Mouse (Mus musculus) limb, embryonic 12.5 days (tissue): Measurements from ENCODE around the gene Dennd5b. TPM values are rescaled to one million over a fixed set of nuclear protein-coding genes. Genes with fewer than 3 reads are reported as not detected.

Experiments
- ATAC-seq: fragments of 200-750 bp; cut with Nextera tagmentation; 2 replicates; pipeline ENCODE4 v1.8.0; 2017; ENCODE audit warnings: low read depth, moderate TSS enrichment; ENCODE audit not compliant: insufficient number of reproducible peaks, insufficient read depth, low FRiP score, low TSS enrichment
- H3K27ac ChIP-seq: fragments of 300-500 bp; sonication (generic); 2 replicates; pipeline ENCODE4 v1.5.1; 2016; ENCODE audit warnings: mild to moderate bottlenecking, moderate library complexity
- H3K27me3 ChIP-seq: fragments of 300-500 bp; sonication (generic); 2 replicates; pipeline ENCODE4 v1.6.1; 2016; ENCODE audit warnings: mild to moderate bottlenecking, moderate library complexity
- H3K36me3 ChIP-seq: fragments of 300-500 bp; sonication (generic); 2 replicates; pipeline ENCODE4 v1.6.1; 2016; ENCODE audit warnings: mild to moderate bottlenecking, moderate library complexity
- H3K4me1 ChIP-seq: fragments of 300-500 bp; sonication (generic); replicated peaks from 2 replicates; pipeline ENCODE4 v1.6.1; 2016
- H3K4me2 ChIP-seq: fragments of 300-500 bp; sonication (generic); 2 replicates; pipeline ENCODE4 v1.6.1; 2016; ENCODE audit warnings: mild to moderate bottlenecking, moderate library complexity
- H3K4me3 ChIP-seq: fragments of 300-500 bp; sonication (generic); replicated peaks from 2 replicates; pipeline ENCODE4 v1.5.1; 2016; ENCODE audit warnings: mild to moderate bottlenecking
- H3K9ac ChIP-seq: fragments of 300-500 bp; sonication (generic); replicated peaks from 2 replicates; pipeline ENCODE4 v1.6.1; 2016; ENCODE audit warnings: mild to moderate bottlenecking, moderate library complexity
- H3K9me3 ChIP-seq: fragments of 300-500 bp; sonication (generic); 2 replicates; pipeline ENCODE4 v1.6.1; 2016; ENCODE audit warnings: mild to moderate bottlenecking, moderate library complexity
- WGBS: fragments of 180-500 bp; shearing (Covaris S2); methylation state at CpG from one replicate; pipeline ENCODE4 v1.1.7; 2016; 5-methylcytosine and 5-hydroxymethylcytosine counted together
- polyA plus RNA-seq: library from polyadenylated mRNA; unstranded; fragments of >200 nt; fragmentation: Nextera tagmentation; extraction: Ambion mirVana; gene quantifications from 2 replicates; pipeline ENCODE4 v1.2.1, GENCODE M21; 2016

The Dennd5b gene
- polyA plus RNA-seq, 1 experiment from 2014 or later = 8.2 TPM

GRCm38 (mm10) chr6:149070592-149071124 lies 30.8 kb downstream of the Dennd5b start:
- Histone ChIP-seq H3K36me3 (peaks cover 12% of the 10 kb centered on the region; the same call in 1 of the 2 replicates), H3K4me3 (no peak overlapping the region), H3K9me3 (no peaks in the 10 kb centered on the region), H3K27me3 (no peaks in the 10 kb centered on the region), H3K4me2 (no peak overlapping the region), H3K27ac (no peak overlapping the region), H3K9ac (no peak overlapping the region), H3K4me1 (no peaks in the 10 kb centered on the region)
- WGBS = 83% methylated on average over 4 of the region's 4 CpGs
- ATAC-seq = no peak

- H3K9me3 ChIP-seq = no peaks in the 10 kb centered on the region
- H3K9ac ChIP-seq = no peak overlapping the region
- no peak overlapping the region for H3K27ac ChIP-seq
- H3K27me3 ChIP-seq = no peaks in the 10 kb centered on the region
- H3K4me3 ChIP-seq = no peak overlapping the region
- H3K4me2 ChIP-seq = no peak overlapping the region
- no peaks in the 10 kb centered on the region for H3K4me1 ChIP-seq
- peaks cover 6% of the 10 kb centered on the region; the same call in 1 of the 2 replicates for H3K36me3 ChIP-seq
- no peak for ATAC-seq
Observed at GRCm38 (mm10) chr6:149063382-149063781, 38.1 kb downstream of the Dennd5b start.

GRCm38 (mm10) chr6:149060670-149061387 lies 40.7 kb downstream of the Dennd5b start:
- Histone ChIP-seq H3K4me1 (no peaks in the 10 kb centered on the region), H3K27me3 (no peaks in the 10 kb centered on the region), H3K27ac (no peak overlapping the region), H3K4me3 (no peak overlapping the region), H3K36me3 (no peaks in the 10 kb centered on the region), H3K9ac (no peak overlapping the region), H3K4me2 (no peak overlapping the region), H3K9me3 (no peaks in the 10 kb centered on the region)
- no peak for ATAC-seq
- 86% methylated on average over 5 of the region's 5 CpGs for WGBS

DNA sequence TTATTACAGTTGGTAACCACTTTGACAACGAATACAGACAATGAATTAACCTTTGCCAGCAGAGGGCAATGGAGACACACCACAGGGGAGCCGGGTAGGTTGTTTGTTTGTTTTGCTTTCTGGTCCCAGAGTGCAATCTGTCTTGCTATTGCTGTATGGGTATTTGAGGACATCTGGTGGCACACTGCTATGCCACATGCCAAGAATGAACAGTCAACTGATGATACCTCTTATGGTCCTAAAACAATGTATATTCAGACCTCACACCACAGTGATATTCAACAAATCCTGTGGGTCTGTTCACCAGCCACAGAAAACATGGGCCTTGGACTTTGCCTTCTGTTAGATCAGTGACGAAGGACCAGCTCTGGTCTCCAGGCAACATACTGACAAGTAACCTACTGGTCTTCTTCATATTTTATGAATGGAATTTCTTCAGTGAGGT lies 43.5 kb downstream of the Dennd5b start:
- Histone ChIP-seq H3K9ac (no peak overlapping the region), H3K27ac (no peak overlapping the region), H3K36me3 (no peaks in the 10 kb centered on the region), H3K4me3 (no peak overlapping the region), H3K27me3 (no peaks in the 10 kb centered on the region), H3K4me2 (no peak overlapping the region), H3K9me3 (no peaks in the 10 kb centered on the region), H3K4me1 (no peaks in the 10 kb centered on the region)
- 61% methylated on average over 3 of the region's 3 CpGs for WGBS
- no peak for ATAC-seq

DNA sequence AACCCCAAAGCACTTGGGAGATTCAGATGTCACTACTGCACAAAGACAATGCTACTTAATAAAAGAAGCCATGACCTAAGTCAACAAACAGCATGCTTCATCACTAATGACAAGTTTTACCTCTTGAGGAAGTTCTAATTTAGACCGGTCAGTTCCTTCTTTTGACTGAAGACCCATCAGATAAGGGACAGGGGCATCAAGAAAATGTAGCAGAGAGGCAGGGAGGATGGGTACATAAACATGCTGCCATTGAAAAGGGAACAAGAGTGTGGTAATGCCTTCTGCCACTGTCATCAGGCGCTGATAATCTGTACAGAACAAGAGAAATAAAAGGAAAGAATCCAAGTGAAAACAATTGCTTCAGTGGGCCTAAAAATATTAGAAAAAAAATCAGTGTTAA lies 46.7 kb downstream of the Dennd5b start:
- WGBS = 84% methylated on average over 2 of the region's 2 CpGs
- Histone ChIP-seq H3K4me3 (no peak overlapping the region), H3K27me3 (no peaks in the 10 kb centered on the region), H3K9me3 (no peaks in the 10 kb centered on the region), H3K27ac (no peak overlapping the region), H3K4me1 (no peaks in the 10 kb centered on the region), H3K4me2 (no peak overlapping the region), H3K36me3 (no peaks in the 10 kb centered on the region), H3K9ac (no peak overlapping the region)
- ATAC-seq = no peak

GRCm38 (mm10) chr6:149050978-149051723 lies 50.3 kb downstream of the Dennd5b start:
- H3K9ac ChIP-seq = no peak overlapping the region
- WGBS = 87% methylated on average over 4 of the region's 4 CpGs
- no peak for ATAC-seq

GRCm38 (mm10) chr6:149040099-149040498 lies 61.4 kb downstream of the Dennd5b start:
- H3K4me2 ChIP-seq = no peak overlapping the region
- H3K36me3 ChIP-seq = peaks cover 4% of the 10 kb centered on the region; the same call in 1 of the 2 replicates
- no peak for ATAC-seq
- no peaks in the 10 kb centered on the region for H3K9me3 ChIP-seq
- H3K27me3 ChIP-seq = no peaks in the 10 kb centered on the region
- H3K4me3 ChIP-seq = no peak overlapping the region
- 86% methylated on average over 4 of the region's 4 CpGs for WGBS
- no peak overlapping the region for H3K9ac ChIP-seq
- H3K4me1 ChIP-seq = no peaks in the 10 kb centered on the region
- H3K27ac ChIP-seq = no peak overlapping the region

More at GRCm38 (mm10) chr6:149050978-149051723, 50.3 kb downstream of the Dennd5b start:
- Histone ChIP-seq H3K36me3 (no peaks in the 10 kb centered on the region), H3K9me3 (no peaks in the 10 kb centered on the region), H3K27me3 (no peaks in the 10 kb centered on the region), H3K27ac (no peak overlapping the region), H3K4me3 (no peak overlapping the region), H3K4me2 (no peak overlapping the region), H3K4me1 (no peaks in the 10 kb centered on the region)

GRCm38 (mm10) chr6:149032198-149032597 lies 69.3 kb downstream of the Dennd5b start:
- 87% methylated on average over 5 of the region's 5 CpGs for WGBS
- H3K4me1 ChIP-seq = no peaks in the 10 kb centered on the region
- H3K27me3 ChIP-seq = no peaks in the 10 kb centered on the region
- no peak overlapping the region for H3K27ac ChIP-seq
- H3K4me2 ChIP-seq = no peak overlapping the region
- H3K4me3 ChIP-seq = no peak overlapping the region
- H3K9ac ChIP-seq = no peak overlapping the region
- peaks cover 13% of the 10 kb centered on the region; the same call in 1 of the 2 replicates for H3K36me3 ChIP-seq
- H3K9me3 ChIP-seq = no peaks in the 10 kb centered on the region
- no peak for ATAC-seq

GRCm38 (mm10) chr6:149031377-149031776 lies 70.1 kb downstream of the Dennd5b start:
- Histone ChIP-seq H3K27ac (no peak overlapping the region), H3K27me3 (no peaks in the 10 kb centered on the region), H3K4me2 (no peak overlapping the region), H3K4me3 (no peak overlapping the region), H3K9ac (no peak overlapping the region), H3K4me1 (no peaks in the 10 kb centered on the region), H3K9me3 (no peaks in the 10 kb centered on the region), H3K36me3 (peaks cover 19% of the 10 kb centered on the region; the same call in 1 of the 2 replicates)
- no peak for ATAC-seq

DNA sequence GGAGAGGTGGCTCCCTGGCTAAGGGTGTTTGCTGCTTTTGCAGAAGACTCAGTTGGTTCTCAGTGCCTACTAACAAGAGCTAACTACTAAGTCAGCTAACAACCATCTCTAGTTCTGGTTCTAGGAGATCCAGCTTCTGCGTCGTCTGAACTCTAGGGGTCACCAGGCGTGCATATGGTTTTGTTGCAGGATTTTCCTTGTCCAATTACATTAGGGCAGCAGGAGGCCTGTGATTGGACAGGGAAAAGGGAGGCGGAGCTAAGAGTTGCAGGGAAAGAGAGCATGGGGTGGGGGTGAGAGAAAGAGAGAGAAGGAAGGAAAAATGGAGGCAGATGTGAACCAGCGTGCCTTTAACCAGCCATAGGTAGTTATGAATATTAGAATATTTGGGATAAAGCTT lies 83.0 kb downstream of the Dennd5b start:
- no peaks in the 10 kb centered on the region for H3K4me1 ChIP-seq
- H3K9ac ChIP-seq = no peak overlapping the region
- H3K4me3 ChIP-seq = no peak overlapping the region
- H3K27me3 ChIP-seq = no peaks in the 10 kb centered on the region
- H3K36me3 ChIP-seq = peaks cover 32% of the 10 kb centered on the region
- H3K27ac ChIP-seq = no peak overlapping the region
- WGBS = 81% methylated on average over 5 of the region's 5 CpGs
- no peak overlapping the region for H3K4me2 ChIP-seq
- no peak for ATAC-seq
- no peaks in the 10 kb centered on the region for H3K9me3 ChIP-seq

- no peak for ATAC-seq
- Histone ChIP-seq H3K36me3 (peaks cover 36% of the 10 kb centered on the region), H3K9ac (no peak overlapping the region)
Observed at GRCm38 (mm10) chr6:149010766-149011301, 90.6 kb downstream of the Dennd5b start.

More at GRCm38 (mm10) chr6:149010766-149011301, 90.6 kb downstream of the Dennd5b start:
- no peak overlapping the region for H3K4me3 ChIP-seq
- no peaks in the 10 kb centered on the region for H3K4me1 ChIP-seq
- H3K27ac ChIP-seq = no peak overlapping the region
- H3K9me3 ChIP-seq = no peaks in the 10 kb centered on the region
- H3K27me3 ChIP-seq = no peaks in the 10 kb centered on the region
- no peak overlapping the region for H3K4me2 ChIP-seq
